Mouse (Mus musculus): ENCODE measurements around the gene Blm. TPM values are rescaled to one million over a fixed set of nuclear protein-coding genes. Genes with fewer than 3 reads are reported as not detected.
A peak's percentile ranks its signal among the peaks of the same experiment; 100 is the strongest.

Blm gene
- total and polyA plus RNA-seq, 2 experiments from 2014 or later, result 5.5 to 10.4 TPM

DNA sequence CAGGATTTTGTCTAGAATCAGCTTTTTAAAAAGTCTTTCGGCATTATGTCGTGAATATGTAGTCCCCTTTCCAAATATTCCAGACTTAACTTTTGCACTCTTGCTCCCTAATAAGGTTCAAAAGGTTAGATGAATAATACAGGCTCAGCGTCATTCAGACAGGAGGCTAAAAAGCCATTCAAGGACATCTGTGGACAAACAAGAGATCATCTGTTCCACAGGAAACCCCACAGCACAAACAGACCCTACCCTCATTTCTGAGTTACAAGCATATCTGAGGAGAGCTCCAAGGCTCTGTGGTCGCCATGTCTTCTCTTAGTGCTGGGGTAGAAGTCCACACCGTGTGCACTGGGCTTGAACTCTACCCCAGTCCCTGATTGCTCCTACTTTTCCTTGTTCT, 70.1 kb downstream of the Blm start:
- DNase-seq (no peak), ATAC-seq (no peak)
- H3K36me3 ChIP-seq (ENCODE audit: insufficient read depth), result peaks cover 9% of the 10 kb centered on the region; the same call in 1 of the 2 replicates
- no peaks in the 10 kb centered on the region for H3K4me1 ChIP-seq (ENCODE audit: insufficient read depth)
- H3K4me2 ChIP-seq (ENCODE audit: low read depth), result no peak overlapping the region
- 86% methylated on average over 5 of the region's 5 CpGs for WGBS
- no peak overlapping the region for H3K9ac ChIP-seq
- no peak overlapping the region for H3K4me3 ChIP-seq (ENCODE audit: low read depth, low read length)
- no peaks in the 10 kb centered on the region for H3K9me3 ChIP-seq (ENCODE audit: low read length)
- no peaks in the 10 kb centered on the region for H3K27me3 ChIP-seq (ENCODE audit: insufficient read depth, low read length)
- H3K27ac ChIP-seq (ENCODE audit: low read depth, low read length), result no peak overlapping the region
- TF ChIP-seq CTCF (IDR thresholded peaks at IDR 0.05; ENCODE audit: low read depth), result no peak

GRCm38 (mm10) chr7:80461891-80462290, 73.0 kb downstream of the Blm start:
- Histone ChIP-seq H3K9me3 (ENCODE audit: low read length) (no peaks in the 10 kb centered on the region), H3K9ac (no peak overlapping the region), H3K4me3 (ENCODE audit: low read depth, low read length) (no peak overlapping the region), H3K4me1 (ENCODE audit: insufficient read depth) (no peaks in the 10 kb centered on the region), H3K4me2 (ENCODE audit: low read depth) (no peak overlapping the region), H3K27me3 (ENCODE audit: insufficient read depth, low read length) (no peaks in the 10 kb centered on the region), H3K36me3 (ENCODE audit: insufficient read depth) (0 out of 2 replicates have a peak, but pooled peaks cover 6% of the 10 kb centered on the region), H3K27ac (ENCODE audit: low read depth, low read length) (no peak overlapping the region)
- 90% methylated on average over 7 of the region's 7 CpGs for WGBS
- no peak for TF ChIP-seq CTCF (IDR thresholded peaks at IDR 0.05; ENCODE audit: low read depth)
- ATAC-seq (no peak), DNase-seq (no peak)

GRCm38 (mm10) chr7:80460892-80461291, 74.0 kb downstream of the Blm start:
- Histone ChIP-seq H3K9me3 (ENCODE audit: low read length) (no peaks in the 10 kb centered on the region), H3K9ac (no peak overlapping the region), H3K36me3 (ENCODE audit: insufficient read depth) (0 out of 2 replicates have a peak, but pooled peaks cover 6% of the 10 kb centered on the region), H3K27me3 (ENCODE audit: insufficient read depth, low read length) (no peaks in the 10 kb centered on the region), H3K4me2 (ENCODE audit: low read depth) (no peak overlapping the region), H3K27ac (ENCODE audit: low read depth, low read length) (no peak overlapping the region), H3K4me1 (ENCODE audit: insufficient read depth) (no peaks in the 10 kb centered on the region), H3K4me3 (ENCODE audit: low read depth, low read length) (no peak overlapping the region)
- TF ChIP-seq CTCF (IDR thresholded peaks at IDR 0.05; ENCODE audit: low read depth), result no peak
- DNase-seq (no peak), ATAC-seq (no peak)
- 70% methylated on average over 4 of the region's 4 CpGs for WGBS

DNA sequence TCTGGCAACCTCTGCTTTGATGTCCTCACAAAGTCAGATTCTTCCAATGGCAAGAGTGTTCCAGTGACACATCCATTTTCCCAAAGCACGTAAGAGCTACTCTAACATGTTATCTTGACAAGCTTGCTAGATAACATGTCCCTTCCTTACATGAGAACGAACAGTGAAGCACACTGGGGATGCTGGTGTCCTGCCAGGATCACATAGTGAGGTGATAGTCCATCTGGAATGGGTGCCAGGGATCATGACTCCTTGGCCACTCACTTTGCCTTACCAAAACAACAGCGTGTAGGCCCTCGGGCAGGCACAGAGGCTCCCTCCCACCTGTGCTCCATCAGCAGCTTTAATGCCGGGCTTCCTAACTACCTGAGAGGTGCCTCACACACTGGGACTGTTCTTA, 74.7 kb downstream of the Blm start:
- H3K4me3 ChIP-seq (ENCODE audit: low read depth, low read length), result no peak overlapping the region
- no peak for DNase-seq
- H3K9ac ChIP-seq, result no peak overlapping the region
- H3K36me3 ChIP-seq (ENCODE audit: insufficient read depth), result 0 out of 2 replicates have a peak, but pooled peaks cover 6% of the 10 kb centered on the region
- no peak overlapping the region for H3K4me2 ChIP-seq (ENCODE audit: low read depth)
- H3K9me3 ChIP-seq (ENCODE audit: low read length), result no peaks in the 10 kb centered on the region
- H3K27me3 ChIP-seq (ENCODE audit: insufficient read depth, low read length), result no peaks in the 10 kb centered on the region
- TF ChIP-seq CTCF (IDR thresholded peaks at IDR 0.05; ENCODE audit: low read depth), result no peak
- 91% methylated on average over 5 of the region's 5 CpGs for WGBS
- H3K4me1 ChIP-seq (ENCODE audit: insufficient read depth), result no peaks in the 10 kb centered on the region
- H3K27ac ChIP-seq (ENCODE audit: low read depth, low read length), result no peak overlapping the region
- no peak for ATAC-seq

- H3K27me3 ChIP-seq (ENCODE audit: insufficient read depth, low read length), result no peaks in the 10 kb centered on the region
- H3K4me2 ChIP-seq (ENCODE audit: low read depth), result no peak overlapping the region
- ATAC-seq (no peak), DNase-seq (no peak)
- H3K36me3 ChIP-seq (ENCODE audit: insufficient read depth), result 0 out of 2 replicates have a peak, but pooled peaks cover 12% of the 10 kb centered on the region
- H3K4me1 ChIP-seq (ENCODE audit: insufficient read depth), result no peaks in the 10 kb centered on the region
- no peak for TF ChIP-seq CTCF (IDR thresholded peaks at IDR 0.05; ENCODE audit: low read depth)
- H3K9me3 ChIP-seq (ENCODE audit: low read length), result no peaks in the 10 kb centered on the region
- 0 out of 2 replicates have a peak overlapping the region, but pooled peaks have one; percentile 2 for H3K27ac ChIP-seq (ENCODE audit: low read depth, low read length)
- no peak overlapping the region for H3K4me3 ChIP-seq (ENCODE audit: low read depth, low read length)
- 62% methylated on average over 3 of the region's 3 CpGs for WGBS
- no peak overlapping the region for H3K9ac ChIP-seq
These were observed 77.0 kb downstream of the Blm start for GRCm38 (mm10) chr7:80457831-80458343.

GRCm38 (mm10) chr7:80457241-80457640, 77.7 kb downstream of the Blm start:
- H3K4me2 ChIP-seq (ENCODE audit: low read depth), result no peak overlapping the region
- no peak overlapping the region for H3K4me3 ChIP-seq (ENCODE audit: low read depth, low read length)
- DNase-seq, result no peak
- no peaks in the 10 kb centered on the region for H3K9me3 ChIP-seq (ENCODE audit: low read length)
- TF ChIP-seq CTCF (IDR thresholded peaks at IDR 0.05; ENCODE audit: low read depth), result no peak
- H3K27ac ChIP-seq (ENCODE audit: low read depth, low read length), result no peak overlapping the region
- no peak overlapping the region for H3K9ac ChIP-seq
- H3K4me1 ChIP-seq (ENCODE audit: insufficient read depth), result no peaks in the 10 kb centered on the region
- ATAC-seq, result no peak
- H3K27me3 ChIP-seq (ENCODE audit: insufficient read depth, low read length), result no peaks in the 10 kb centered on the region
- H3K36me3 ChIP-seq (ENCODE audit: insufficient read depth), result 0 out of 2 replicates have a peak, but pooled peaks cover 12% of the 10 kb centered on the region
- WGBS, result 79% methylated on average over 6 of the region's 6 CpGs

DNA sequence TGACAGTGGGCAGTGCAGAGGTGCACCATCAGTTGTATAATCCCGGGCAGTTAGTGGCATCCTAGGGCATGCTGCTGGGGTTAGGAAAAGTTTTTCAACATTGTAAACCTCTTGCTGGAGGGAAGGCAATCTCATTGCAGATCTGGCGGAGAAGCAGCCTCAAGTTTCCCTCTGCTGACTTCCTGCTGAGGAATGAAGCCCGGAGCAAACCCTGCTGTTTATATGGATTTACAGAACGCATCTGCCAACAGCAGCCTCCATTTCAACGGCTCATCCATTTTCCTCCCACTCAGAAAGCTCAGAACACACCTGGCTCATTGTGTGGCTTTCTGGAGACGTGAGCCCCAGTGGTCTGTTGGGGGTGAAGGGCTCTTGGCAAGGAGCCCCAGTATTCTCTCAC, 78.6 kb downstream of the Blm start:
- no peak for ATAC-seq
- no peaks in the 10 kb centered on the region for H3K4me1 ChIP-seq (ENCODE audit: insufficient read depth)
- H3K36me3 ChIP-seq (ENCODE audit: insufficient read depth), result 0 out of 2 replicates have a peak, but pooled peaks cover 9% of the 10 kb centered on the region
- no peaks in the 10 kb centered on the region for H3K27me3 ChIP-seq (ENCODE audit: insufficient read depth, low read length)
- no peak overlapping the region for H3K9ac ChIP-seq
- no peak overlapping the region for H3K27ac ChIP-seq (ENCODE audit: low read depth, low read length)
- H3K4me2 ChIP-seq (ENCODE audit: low read depth), result no peak overlapping the region
- H3K9me3 ChIP-seq (ENCODE audit: low read length), result no peaks in the 10 kb centered on the region
- 78% methylated on average over 6 of the region's 6 CpGs for WGBS
- H3K4me3 ChIP-seq (ENCODE audit: low read depth, low read length), result no peak overlapping the region
- TF ChIP-seq CTCF (IDR thresholded peaks at IDR 0.05; ENCODE audit: low read depth), result no peak
- DNase-seq, result no peak
